Mouse (Mus musculus): ENCODE data around the gene Cdcp2.

GRCm38 (mm10) chr4:107160181-107160580, 63.5 kb downstream of the Cdcp2 start:
- TF ChIP-seq EP300 (IDR thresholded peaks at IDR 0.05; ENCODE audit: low read depth in 1 of 2, low read length in 2 of 2): no peak
- no peak for TF ChIP-seq USF1 (IDR thresholded peaks at IDR 0.05; ENCODE audit: low read depth, low read length)
- TF ChIP-seq TBP (IDR thresholded peaks at IDR 0.05; ENCODE audit: low read depth, low read length): no peak
- no peak for TF ChIP-seq TCF12 (IDR thresholded peaks at IDR 0.05; ENCODE audit: low read depth, low read length)
- TF ChIP-seq GABPA (IDR thresholded peaks at IDR 0.05; ENCODE audit: low read depth, low read length): no peak
- no peak for TF ChIP-seq CTCF (IDR thresholded peaks at IDR 0.05 in 2 of 3, conservative IDR thresholded peaks at IDR 0.05 in 1 of 3; ENCODE audit: control insufficient read depth in 1 of 3, insufficient read depth in 1 of 3, low read depth in 2 of 3, low read length in 3 of 3, poor library complexity in 1 of 3, severe bottlenecking in 1 of 3)
- TF ChIP-seq BHLHE40 (IDR thresholded peaks at IDR 0.05; ENCODE audit: borderline replicate concordance, low read depth, low read length): no peak
- no peak for TF ChIP-seq TAL1 (IDR thresholded peaks at IDR 0.05; ENCODE audit: low read length)
- no peak for TF ChIP-seq GATA1 (IDR thresholded peaks at IDR 0.05; ENCODE audit: low read depth, low read length)
- no peak for TF ChIP-seq ZKSCAN1 (IDR thresholded peaks at IDR 0.05; ENCODE audit: low read depth, low read length)
- TF ChIP-seq SIN3A (IDR thresholded peaks at IDR 0.05; ENCODE audit: low read length): no peak
- TF ChIP-seq NELFE (IDR thresholded peaks at IDR 0.05; ENCODE audit: low read depth, low read length): no peak
- no peak for TF ChIP-seq CHD2 (IDR thresholded peaks at IDR 0.05; ENCODE audit: low read length)
